Mouse (Mus musculus): Measurements from ENCODE around the gene Aplp2. TPM values are rescaled to one million over a fixed set of nuclear protein-coding genes. Genes with fewer than 3 reads are reported as not detected.

Gene Aplp2
- polyA plus RNA-seq, 1 experiment = 574 TPM

DNA sequence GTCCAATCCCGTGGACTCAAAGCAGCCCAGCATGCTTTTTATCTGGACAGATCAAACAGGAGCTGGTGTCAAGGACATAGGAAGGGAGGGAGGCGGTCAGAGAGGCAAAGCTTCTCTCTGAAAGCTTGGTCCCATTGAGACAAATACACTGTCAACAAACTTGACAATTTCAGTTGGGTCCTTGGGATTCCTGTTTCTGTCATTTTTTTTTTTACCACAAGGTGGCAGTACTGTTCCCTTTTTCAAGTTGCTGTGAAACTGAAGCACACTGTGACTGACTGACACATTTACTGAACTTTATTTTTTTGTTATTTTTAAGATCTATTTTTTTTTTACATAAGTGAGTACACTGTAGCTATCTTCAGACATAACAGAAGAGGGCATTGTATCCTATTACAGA is 60.6 kb downstream of the Aplp2 start:
- Histone ChIP-seq H3K4me3 (ENCODE audit: insufficient read depth, low read depth, low read length) (no peak overlapping the region), H3K36me3 (ENCODE audit: control insufficient read depth, insufficient read depth, low read length) (no peaks in the 10 kb centered on the region; the same call in 1 of the 2 replicates), H3K27ac (ENCODE audit: insufficient read depth, low read depth, low read length) (no peak overlapping the region), H3K4me1 (ENCODE audit: control insufficient read depth, insufficient read depth, low read length) (no peaks in the 10 kb centered on the region), H3K27me3 (replicated peaks; ENCODE audit: control insufficient read depth, insufficient read depth, low read length) (no peaks in the 10 kb centered on the region)
- WGBS = 79% methylated on average over 2 of the region's 2 CpGs
- TF ChIP-seq POLR2A (IDR thresholded peaks at IDR 0.05; ENCODE audit: low read depth, low read length) (no peak), CTCF (conservative IDR thresholded peaks at IDR 0.05; ENCODE audit: insufficient read depth, insufficient read length, low read depth, low read length) (0 out of 2 replicates have a peak, but pooled peaks have one; percentile 12)
- DNase-seq = peak; percentile 31

DNA sequence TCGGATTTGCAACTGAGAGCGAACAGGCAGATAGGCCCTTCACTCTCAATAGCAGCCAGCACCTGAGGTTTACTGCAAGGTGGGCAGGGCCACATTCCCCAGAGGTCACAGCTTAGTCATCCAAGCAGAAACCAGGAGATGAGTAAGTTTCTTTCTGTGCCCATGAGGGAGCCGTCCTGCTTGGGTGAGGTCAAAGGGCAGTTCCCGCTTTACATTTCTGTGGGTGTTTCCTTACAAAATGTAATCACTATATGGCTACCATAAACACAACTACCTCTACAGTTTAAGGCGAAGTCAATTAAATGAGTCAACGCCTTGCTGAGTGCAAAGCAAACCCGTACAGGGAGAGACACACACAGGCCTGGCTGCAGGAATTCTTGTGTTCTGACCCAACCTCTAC is 63.5 kb downstream of the Aplp2 start:
- WGBS = 57% methylated on average over 7 of the region's 7 CpGs
- H3K27ac ChIP-seq (ENCODE audit: insufficient read depth, low read depth, low read length) = no peak overlapping the region

DNA sequence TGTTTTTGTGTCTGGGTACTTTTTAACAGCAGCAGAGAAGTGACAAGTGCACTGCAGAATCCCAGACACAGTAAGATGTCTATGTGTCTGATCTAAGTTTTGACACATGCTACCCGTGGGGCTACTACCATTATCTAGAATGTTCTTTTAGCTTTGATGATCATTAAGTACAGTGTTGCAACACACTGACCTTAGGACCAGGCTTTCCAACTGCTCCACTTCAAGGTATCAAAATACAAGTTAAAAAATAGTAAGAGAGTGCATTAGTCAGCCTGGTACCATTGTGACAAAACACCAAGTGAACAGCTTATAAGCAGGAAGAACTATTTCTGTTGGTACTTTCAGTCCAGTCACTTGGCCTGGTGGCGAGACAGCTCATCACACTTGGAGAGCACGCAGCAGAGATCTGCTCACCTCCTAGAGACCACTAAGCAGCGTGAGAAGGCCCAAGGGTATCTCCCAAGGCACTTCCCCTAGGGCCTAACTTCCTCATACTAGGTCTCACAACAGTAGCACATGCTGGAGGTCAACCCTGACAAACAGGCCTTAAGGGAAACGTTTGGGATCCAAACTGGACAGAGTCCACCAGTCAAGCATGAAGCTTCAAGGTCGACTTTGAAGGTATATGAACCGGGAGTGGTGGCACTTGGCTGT is 66.2 kb downstream of the Aplp2 start:
- peaks cover 5% of the 10 kb centered on the region for H3K4me1 ChIP-seq (ENCODE audit: control insufficient read depth, insufficient read depth, low read length)
- TF ChIP-seq POLR2A (IDR thresholded peaks at IDR 0.05; ENCODE audit: low read depth, low read length) (no peak), CTCF (conservative IDR thresholded peaks at IDR 0.05; ENCODE audit: insufficient read depth, insufficient read length, low read depth, low read length) (no peak)
- DNase-seq = peak; percentile 61
- peak overlapping the region; percentile 75; the same call in 1 of the 2 replicates for H3K27ac ChIP-seq (ENCODE audit: insufficient read depth, low read depth, low read length)
- WGBS = 43% methylated on average over 7 of the region's 7 CpGs
- no peaks in the 10 kb centered on the region; the same call in 1 of the 2 replicates for H3K36me3 ChIP-seq (ENCODE audit: control insufficient read depth, insufficient read depth, low read length)
- H3K27me3 ChIP-seq (replicated peaks; ENCODE audit: control insufficient read depth, insufficient read depth, low read length) = no peaks in the 10 kb centered on the region
- H3K4me3 ChIP-seq (ENCODE audit: insufficient read depth, low read depth, low read length) = no peak overlapping the region

More for the DNA sequence above, 63.5 kb downstream of the Aplp2 start:
- H3K36me3 ChIP-seq (ENCODE audit: control insufficient read depth, insufficient read depth, low read length) = no peaks in the 10 kb centered on the region; the same call in 1 of the 2 replicates
- H3K4me1 ChIP-seq (ENCODE audit: control insufficient read depth, insufficient read depth, low read length) = peaks cover 5% of the 10 kb centered on the region
- no peak overlapping the region for H3K4me3 ChIP-seq (ENCODE audit: insufficient read depth, low read depth, low read length)
- no peaks in the 10 kb centered on the region for H3K27me3 ChIP-seq (replicated peaks; ENCODE audit: control insufficient read depth, insufficient read depth, low read length)
- no peak for DNase-seq
- no peak for TF ChIP-seq CTCF (conservative IDR thresholded peaks at IDR 0.05; ENCODE audit: insufficient read depth, insufficient read length, low read depth, low read length)
- TF ChIP-seq POLR2A (IDR thresholded peaks at IDR 0.05; ENCODE audit: low read depth, low read length) = no peak

DNA sequence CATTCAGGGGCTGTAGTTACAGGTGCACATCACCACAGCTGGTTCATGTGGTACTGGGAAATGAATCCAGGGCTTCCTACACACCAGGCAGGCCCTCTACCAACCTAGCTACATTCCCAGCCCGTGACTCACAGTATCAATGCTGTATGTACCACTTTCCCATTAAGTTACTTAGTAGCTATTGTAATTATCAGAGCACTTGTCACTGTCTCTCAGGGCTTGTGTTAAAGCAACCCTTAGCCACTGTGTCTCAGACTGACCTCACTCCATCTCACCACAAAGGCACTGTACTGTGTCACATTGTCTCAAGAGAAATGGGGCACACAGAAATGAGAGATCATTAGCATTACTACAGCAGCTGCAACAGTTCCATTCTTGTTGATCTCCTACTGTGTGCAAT is 68.7 kb downstream of the Aplp2 start:
- H3K36me3 ChIP-seq (ENCODE audit: control insufficient read depth, insufficient read depth, low read length) = no peaks in the 10 kb centered on the region
- 88% methylated on average over 1 of the region's 1 CpGs for WGBS
- TF ChIP-seq POLR2A (IDR thresholded peaks at IDR 0.05; ENCODE audit: low read depth, low read length) (no peak), CTCF (conservative IDR thresholded peaks at IDR 0.05; ENCODE audit: insufficient read depth, insufficient read length, low read depth, low read length) (no peak)
- no peak overlapping the region for H3K4me3 ChIP-seq (ENCODE audit: insufficient read depth, low read depth, low read length)
- H3K27ac ChIP-seq (ENCODE audit: insufficient read depth, low read depth, low read length) = no peak overlapping the region
- no peaks in the 10 kb centered on the region for H3K27me3 ChIP-seq (replicated peaks; ENCODE audit: control insufficient read depth, insufficient read depth, low read length)
- peaks cover 5% of the 10 kb centered on the region for H3K4me1 ChIP-seq (ENCODE audit: control insufficient read depth, insufficient read depth, low read length)
- DNase-seq = no peak

DNA sequence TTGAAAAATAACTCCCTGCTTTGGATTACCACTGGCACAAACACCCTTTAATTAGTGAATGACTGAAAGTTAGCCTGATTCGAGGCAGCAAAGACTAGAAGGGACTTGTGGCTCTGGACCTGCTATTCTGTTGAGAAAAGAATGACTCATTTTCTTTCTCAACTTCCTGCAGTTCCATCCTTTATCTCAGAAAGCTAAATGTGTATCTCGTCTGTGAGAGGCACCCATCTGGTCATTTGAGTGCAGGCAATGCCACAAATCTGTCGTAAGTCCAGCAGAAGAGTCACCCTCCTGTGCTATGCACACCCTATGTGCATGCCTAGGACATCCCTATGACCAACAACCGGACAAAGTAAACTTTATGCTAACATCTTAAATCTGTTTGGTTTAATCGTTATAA is 78.5 kb downstream of the Aplp2 start:
- no peak overlapping the region for H3K4me3 ChIP-seq (ENCODE audit: insufficient read depth, low read depth, low read length)
- TF ChIP-seq CTCF (conservative IDR thresholded peaks at IDR 0.05; ENCODE audit: insufficient read depth, insufficient read length, low read depth, low read length) (no peak), POLR2A (IDR thresholded peaks at IDR 0.05; ENCODE audit: low read depth, low read length) (no peak)
- H3K36me3 ChIP-seq (ENCODE audit: control insufficient read depth, insufficient read depth, low read length) = no peaks in the 10 kb centered on the region
- H3K4me1 ChIP-seq (ENCODE audit: control insufficient read depth, insufficient read depth, low read length) = no peaks in the 10 kb centered on the region
- H3K27me3 ChIP-seq (replicated peaks; ENCODE audit: control insufficient read depth, insufficient read depth, low read length) = 0 out of 2 replicates have a peak, but pooled peaks cover 2% of the 10 kb centered on the region
- no peak overlapping the region for H3K27ac ChIP-seq (ENCODE audit: insufficient read depth, low read depth, low read length)
- no peak for DNase-seq
- WGBS = 81% methylated on average over 5 of the region's 5 CpGs

DNA sequence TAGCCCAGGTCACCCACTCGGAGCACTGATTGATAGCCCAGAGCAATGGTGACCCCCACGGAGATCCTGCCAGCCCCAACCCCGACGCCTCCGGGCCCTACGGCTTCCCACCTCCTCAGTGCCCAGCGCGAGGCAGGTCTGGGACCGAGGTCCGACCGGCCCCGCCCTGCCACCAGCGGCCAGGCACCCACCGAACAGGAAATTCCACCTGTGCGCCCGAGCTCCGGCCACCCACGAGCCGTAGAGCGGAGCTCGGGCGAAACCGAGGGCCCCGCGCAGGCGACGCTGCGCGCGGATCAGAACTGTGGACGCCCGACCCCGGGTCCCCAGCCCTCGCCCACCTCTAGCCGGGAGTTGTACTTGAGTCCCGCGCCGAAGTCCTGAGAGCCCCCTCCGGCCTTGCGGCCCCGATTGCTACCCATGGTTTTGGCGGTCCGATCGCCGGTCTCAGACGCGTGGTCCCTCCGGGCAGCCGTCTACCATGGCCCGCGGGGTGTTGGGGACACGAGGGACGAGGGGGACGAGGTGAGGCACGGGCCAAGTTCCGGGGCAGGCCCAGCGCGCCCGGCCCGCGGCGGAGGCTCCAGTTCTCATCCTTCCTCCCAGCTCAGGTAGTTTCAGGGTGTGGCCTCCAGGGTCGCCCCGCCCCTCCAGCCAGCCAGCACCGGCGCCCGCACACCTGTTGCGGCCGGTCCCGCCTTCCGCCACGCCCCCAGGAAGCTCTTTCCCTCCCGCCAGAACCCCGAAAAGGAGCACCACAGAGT is 80.2 kb downstream of the Aplp2 start, which contains the start of gene St14:
TSS of gene St14 (minus strand) at position 649 of the 764 bp plus-strand sequence.
- WGBS = under 1% methylated on average over 74 of the region's 74 CpGs
- DNase-seq = peak; percentile 86

More for the DNA sequence above, 80.2 kb downstream of the Aplp2 start, which contains the start of gene St14:
- H3K4me3 ChIP-seq (ENCODE audit: insufficient read depth, low read depth, low read length) = peak within 1 kb of the TSS; percentile 91
- H3K36me3 ChIP-seq (ENCODE audit: control insufficient read depth, insufficient read depth, low read length) = no peaks in the 10 kb centered on the region
- H3K27me3 ChIP-seq (replicated peaks; ENCODE audit: control insufficient read depth, insufficient read depth, low read length) = 0 out of 2 replicates have a peak, but pooled peaks cover 2% of the 10 kb centered on the region
- no peaks in the 10 kb centered on the region for H3K4me1 ChIP-seq (ENCODE audit: control insufficient read depth, insufficient read depth, low read length)
- peak within 1 kb of the TSS; percentile 78 for H3K27ac ChIP-seq (ENCODE audit: insufficient read depth, low read depth, low read length)
- TF ChIP-seq POLR2A (IDR thresholded peaks at IDR 0.05; ENCODE audit: low read depth, low read length) (peak; percentile 39), CTCF (conservative IDR thresholded peaks at IDR 0.05; ENCODE audit: insufficient read depth, insufficient read length, low read depth, low read length) (no peak)
